Mouse (Mus musculus) thymus, postnatal 14 days (tissue): ENCODE data around the gene Man1b1.

Experiments used
- DNase-seq: peaks from one replicate; pipeline ENCODE4 v3.0.0; 2021

The Man1b1 gene

DNA sequence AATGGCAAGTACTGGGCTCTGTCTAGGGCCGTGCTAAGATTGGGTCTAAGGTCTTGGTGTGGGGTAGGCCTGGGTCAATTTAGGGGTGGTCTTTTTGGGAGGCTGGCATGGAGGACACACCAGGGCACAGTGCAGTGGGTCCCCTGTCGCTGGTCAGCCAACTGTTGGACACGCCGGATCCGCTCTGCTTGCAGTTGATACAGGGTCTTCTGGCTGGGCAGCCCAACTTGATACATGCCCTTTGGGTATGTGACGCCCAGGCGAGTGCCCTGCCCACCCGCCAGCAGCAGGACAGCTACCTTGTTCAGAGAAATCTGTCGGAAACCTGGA, 32.6 kb downstream of the Man1b1 start:
- DNase-seq, result no peak

DNA sequence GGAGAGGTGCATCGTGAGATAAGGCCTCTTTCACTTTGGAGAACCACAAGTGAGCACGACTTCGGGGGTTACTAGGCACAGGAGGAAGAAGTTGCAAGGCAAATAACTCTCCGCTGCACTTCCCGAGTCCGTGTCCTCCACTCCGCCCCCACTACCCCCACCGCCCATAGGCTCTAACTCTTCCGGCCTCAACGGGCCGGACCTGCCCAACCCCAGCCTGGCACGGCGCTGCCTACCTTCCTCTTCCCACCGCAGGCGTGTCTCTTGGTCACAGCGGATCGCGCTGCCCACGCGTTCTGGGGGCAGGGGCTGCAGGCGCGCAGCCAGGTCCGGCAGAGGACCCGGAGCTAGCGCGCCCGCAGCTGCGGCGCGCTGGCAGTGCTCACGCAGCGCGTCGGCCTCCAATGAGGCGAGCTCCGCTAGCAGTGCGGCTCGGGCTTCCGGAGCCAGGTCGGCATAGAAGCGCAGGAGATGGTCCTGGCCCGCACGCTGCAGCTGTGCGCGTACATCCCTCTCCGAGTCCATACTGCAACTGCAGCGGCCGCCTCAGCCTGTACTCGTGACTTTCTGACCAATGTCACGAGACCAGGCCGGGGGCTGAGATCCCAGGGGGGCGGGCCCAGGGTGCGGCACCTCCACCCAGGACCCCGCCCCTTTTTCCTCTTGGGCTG, 33.1 kb downstream of the Man1b1 start, which contains the start of gene Uap1l1:
TSS of gene Uap1l1 (minus strand) at position 592 of the 671 bp plus-strand sequence.
- DNase-seq, result peak; percentile 64

DNA sequence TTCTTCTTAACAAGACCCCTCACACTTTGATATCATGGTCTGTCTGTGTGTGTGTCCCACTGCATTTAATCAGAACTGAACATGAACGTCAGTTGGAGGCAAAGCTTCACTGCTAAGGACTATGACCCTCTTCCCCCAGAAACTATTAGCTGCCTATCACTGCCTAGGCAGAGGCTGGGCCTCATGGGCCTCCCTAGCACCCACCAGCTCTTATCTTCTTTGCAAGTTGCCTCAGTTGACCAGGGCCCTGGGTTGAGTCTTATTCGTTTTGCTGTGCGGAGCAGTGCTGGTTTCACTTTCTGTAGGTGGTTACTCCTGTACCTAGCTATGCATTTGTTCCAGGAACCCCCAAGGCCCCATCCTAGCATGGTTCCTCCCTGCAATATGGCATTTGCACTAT, 37.9 kb downstream of the Man1b1 start:
- DNase-seq, result no peak

DNA sequence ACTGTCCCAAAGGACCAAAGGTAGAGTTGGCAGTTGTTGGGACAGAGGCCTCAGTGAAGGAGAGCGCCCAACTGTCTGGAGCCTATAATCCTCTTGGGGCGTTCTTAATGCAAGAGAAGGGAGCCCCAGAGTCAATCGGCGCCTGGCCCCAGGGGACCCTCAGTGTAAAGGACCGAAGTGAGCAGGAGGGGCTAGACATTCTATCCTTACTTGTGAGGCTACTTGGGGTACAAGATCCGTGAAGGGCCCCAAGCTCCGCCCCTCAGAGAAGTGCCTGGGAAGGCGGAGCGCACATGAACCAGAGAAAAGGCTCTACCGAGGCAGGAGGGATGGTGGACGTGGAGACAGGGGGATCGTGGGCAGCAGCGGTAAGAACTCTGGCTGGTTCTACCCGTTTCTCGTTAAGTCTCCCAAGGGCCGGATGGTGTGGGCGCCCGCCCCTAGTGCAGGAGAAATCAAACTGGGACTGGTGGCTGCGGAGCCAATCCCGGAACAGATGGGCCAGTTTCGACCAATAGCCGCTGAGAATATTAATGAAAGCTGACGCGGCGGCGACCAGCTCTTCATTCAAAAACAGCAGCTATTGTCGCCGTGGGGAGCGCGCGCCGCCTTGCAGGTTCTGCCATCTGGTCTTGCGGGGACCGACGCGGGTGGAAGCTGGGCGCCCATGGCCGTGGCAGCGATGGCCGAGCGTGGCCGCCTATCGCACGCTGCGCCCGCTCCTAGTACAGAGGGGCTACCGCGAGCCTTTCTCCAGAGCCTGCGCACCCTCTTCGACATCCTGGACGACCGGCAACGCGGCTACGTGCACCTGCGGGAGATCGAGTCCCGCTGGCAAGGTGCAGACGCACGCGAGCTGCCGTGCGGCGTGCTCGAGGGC, 39.9 kb downstream of the Man1b1 start, which contains the start of gene Sapcd2:
TSS of gene Sapcd2 (plus strand) at position 558 of the 880 bp plus-strand sequence.
- peak; percentile 81 for DNase-seq

DNA sequence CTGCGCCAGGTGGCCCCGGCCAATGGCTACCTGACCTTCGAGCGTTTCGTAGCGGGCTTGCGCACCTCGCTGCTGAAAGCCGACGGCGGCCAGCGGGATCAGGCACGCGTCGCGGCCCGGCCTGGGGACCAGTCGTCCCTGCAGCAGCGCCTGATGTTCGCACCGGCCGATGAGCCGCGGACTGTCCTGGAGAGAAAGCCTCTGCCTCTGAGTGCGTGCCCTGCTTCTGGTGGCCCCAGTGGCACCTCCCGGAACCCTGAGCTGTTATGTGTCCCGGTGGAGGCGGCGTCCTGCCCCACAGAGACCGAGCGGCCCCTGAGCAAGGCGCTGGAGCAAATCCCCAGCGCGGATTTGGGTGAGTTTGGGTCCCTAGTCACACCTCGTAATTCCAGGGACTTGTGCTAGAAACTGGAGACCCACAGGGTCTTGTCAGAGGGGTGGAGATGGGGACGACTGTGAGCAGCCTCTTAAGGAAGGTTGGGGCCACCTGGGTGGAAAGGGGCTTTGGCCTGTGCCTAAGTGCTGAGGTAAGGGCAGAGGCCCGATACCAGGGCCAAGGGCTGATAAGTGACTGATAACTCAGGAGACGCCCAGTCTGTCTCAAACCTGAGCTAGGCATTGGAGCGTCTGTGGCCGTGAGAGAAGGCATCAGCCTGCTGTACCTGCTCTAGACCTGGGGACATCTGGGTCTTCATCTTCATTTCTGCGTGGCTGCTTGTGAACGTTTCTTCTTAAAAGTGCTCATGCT, 40.7 kb downstream of the Man1b1 start:
- DNase-seq, result no peak

DNA sequence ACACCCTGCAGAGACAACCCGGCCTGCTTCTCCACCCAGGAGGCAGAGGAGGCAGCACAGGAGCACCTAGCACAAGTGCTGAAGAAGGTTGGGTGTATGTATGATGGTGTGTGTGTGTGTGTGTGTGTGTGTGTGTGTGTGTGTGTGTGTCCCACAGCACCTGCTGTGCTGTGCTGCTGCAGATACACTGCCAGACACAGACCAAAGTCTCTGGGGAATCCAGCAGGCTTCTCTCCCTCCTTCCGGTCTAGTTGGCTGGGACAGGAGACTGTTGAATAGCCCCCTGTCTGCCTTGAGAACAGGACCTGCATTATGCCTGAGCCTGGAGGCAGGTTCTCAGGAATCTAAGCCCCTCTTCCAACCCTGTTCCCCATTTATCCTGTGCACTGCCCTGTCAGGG, 41.3 kb downstream of the Man1b1 start:
- no peak for DNase-seq

DNA sequence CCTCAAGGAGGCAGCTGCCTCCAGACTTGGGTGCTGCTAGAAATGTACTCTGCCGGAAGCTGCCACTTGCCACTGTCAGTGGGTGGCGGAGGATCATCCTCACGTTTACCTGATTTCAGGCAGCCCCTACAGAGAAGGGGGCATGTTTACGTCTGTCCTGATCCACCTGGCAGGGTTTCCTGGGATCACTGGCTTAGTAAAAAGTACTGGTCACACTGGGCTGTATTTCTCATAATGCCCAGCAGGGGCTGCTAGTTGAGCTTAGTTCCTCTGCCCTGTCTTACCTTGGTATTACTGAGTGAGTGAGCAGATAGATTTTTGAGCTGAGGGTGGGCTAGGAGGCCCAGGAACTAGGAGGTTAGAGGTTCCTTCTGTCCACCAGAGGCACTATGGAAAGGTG, 44.5 kb downstream of the Man1b1 start:
- DNase-seq, result peak; percentile 34

DNA sequence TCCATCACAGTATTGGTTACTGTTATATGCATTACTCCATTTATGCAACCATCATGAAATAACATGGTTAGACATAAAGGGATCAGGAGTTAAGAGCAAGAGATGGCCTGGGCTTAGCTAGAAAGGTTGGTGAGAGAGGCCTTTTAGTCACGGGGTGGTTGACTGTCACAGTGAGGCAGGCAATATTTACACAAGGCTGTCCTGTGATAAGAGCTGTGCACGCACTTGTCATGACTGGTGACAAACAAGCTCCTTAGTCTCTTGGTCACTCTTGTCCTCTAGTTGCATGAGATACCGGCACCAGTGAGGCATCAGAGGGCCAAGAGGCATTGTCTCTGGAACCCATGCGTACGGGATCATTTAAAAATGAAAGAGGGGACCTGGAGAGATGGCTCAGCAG, 52.4 kb downstream of the Man1b1 start:
- DNase-seq, result no peak

DNA sequence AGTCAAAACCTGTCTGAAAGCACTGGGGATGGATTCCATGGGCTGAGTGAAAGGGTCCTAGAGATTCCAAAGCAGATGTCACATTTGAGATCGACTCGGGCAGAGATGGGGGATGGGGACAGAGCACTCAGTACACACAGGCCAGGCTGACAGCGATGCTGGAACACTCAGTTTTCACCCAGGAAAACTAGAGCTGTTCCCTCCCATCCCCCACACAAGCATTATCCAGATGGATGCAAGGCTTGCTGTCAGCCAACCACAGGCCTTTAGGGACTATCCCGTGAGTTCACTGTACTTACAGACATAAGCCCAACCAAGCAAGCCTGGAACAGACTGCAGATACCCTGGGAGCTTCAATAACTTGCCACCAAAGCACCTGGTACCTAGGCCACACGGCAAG, 59.1 kb downstream of the Man1b1 start:
- DNase-seq, result no peak

DNA sequence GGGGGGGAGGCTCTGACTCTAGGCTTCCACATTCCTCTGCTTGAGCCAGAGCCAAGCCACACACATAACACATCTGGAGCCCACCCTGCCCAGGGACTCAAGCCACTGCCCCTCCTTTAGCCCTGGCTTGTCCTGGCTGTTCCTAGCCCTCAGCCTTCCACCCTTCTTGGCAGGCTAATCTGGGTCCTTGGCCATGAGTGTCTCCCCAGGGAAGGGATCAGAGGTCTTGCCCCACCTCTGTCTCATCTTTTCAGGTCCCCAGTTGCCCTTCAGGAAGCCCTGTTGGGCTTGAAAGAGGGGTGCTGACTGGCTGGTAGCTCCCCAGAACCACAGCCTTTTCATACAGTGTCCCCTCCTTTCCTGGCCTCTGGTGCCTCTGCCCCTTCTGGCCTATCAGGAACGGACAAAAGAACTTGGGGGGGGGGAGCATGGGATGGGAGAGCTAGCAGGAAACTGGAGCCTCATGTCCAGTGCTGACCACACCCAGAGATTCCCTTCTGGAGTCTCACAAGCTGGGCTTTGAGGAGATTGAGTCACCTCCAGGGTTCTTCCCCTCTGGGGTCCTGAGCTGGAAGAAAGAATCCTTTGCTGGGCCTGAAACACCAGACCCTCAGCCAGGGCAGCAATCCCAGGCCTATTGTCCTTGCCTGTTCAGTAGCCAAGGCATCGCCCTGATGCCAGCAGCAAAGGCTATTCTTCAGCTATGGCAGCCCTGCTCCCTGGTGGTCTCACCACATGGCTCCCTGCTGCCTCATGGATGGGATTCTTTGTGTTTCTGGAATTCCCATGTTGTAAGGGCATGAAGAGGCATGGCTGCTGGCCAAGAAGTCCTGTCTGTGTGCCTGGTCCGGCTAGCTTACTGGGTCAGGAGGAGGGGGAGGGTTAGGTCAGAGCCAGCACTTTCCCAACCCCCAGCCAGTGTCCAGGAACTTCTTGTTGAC, 62.4 kb downstream of the Man1b1 start:
- no peak for DNase-seq

DNA sequence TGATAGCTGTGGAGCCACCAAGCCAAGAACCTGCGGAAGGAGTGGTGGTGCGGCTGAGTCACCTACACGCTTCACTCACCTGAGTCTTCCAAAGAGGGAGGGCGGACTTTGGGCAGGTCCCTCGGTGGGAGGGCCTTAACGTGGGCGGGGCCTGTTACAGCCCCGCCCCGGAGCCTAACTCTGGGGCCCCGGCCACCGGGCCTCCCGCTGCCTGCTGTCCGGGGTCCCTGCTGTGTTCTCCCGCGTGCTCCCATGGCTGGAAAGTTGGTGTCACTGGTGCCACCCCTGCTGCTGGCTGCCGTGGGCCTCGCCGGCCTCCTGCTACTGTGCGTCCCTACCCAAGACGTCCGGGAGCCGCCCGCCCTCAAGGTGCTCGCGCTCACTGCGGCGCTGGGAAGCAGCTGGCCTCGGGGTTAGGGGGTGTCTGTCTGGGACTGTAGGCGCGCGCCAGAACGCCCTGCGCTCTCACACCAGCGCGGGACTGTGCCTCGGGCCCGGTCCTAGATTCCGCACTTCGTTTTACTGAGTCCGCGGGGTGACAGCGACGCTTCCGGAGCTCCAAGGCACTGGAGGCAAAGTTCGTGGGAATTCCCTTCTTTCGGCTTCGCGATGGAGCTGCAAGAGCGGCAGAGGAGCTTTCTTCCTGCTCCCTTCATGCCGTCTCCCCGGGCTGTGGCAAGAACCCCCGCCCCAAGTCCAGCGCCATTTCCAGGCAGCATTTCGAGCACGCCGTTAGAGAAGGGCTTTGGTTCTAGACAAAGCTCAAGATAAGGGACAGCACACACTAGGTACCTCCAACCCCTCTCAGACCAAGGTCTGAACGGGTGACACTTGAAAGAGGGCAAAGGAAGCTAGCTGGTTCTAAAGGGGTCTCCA, 63.8 kb downstream of the Man1b1 start, which contains the start of gene Entpd2:
TSS of gene Entpd2 (plus strand) at position 154 of the 876 bp plus-strand sequence.
- peak; percentile 17 for DNase-seq

DNA sequence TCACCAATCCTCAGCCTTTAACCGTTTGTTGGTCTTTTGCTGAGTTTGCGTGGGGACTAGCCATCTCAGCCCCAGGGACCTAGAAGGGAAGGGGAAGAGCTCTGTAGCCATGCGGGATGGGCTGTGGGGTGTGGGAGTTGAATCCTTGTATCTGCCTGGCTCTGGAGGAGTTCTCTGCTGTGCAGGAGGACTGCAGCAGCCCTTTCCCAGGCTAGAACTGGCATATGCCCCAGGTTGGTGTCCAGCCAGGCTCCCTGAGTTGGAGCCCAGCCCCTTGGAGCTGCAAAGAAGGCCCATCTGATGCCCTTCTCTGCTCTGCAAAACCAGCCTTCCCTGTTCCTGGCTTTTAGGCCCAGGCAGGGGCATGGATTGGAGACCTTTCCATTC, 64.5 kb downstream of the Man1b1 start:
- no peak for DNase-seq

DNA sequence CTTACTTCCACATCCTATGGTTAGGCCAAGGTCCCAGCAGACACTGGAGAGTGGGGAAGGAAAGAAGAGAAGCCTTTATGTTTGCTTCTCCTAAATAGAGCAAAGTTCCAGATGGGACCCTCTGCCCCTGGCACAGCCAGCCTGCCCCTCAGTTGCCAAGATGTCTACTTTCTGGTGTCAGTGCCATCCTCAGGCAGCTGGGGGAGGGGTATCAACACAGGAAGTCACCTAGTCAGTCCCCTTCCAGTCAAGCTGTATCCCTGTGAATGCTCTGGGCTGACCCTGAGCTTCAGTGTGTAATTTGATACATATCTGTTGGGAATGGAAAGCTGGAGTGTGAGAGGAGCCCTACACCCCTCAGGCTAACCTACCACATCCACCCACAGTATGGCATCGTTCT, 64.9 kb downstream of the Man1b1 start:
- DNase-seq, result no peak

DNA sequence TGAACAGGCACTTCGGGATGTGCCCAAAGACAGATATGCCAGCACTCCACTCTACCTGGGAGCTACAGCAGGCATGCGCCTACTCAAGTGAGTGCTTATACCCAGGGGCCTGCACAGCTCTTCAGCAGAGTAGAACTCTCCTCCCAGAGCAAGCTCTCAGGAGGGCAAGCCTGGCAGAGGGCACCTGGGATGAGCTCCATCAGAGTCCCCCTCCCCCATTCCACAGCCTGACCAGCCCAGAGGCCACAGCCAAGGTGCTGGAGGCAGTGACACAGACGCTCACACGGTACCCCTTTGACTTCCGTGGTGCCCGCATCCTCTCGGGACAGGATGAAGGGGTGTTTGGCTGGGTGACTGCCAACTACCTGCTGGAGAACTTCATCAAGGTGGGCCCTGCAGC, 65.9 kb downstream of the Man1b1 start:
- no peak for DNase-seq

DNA sequence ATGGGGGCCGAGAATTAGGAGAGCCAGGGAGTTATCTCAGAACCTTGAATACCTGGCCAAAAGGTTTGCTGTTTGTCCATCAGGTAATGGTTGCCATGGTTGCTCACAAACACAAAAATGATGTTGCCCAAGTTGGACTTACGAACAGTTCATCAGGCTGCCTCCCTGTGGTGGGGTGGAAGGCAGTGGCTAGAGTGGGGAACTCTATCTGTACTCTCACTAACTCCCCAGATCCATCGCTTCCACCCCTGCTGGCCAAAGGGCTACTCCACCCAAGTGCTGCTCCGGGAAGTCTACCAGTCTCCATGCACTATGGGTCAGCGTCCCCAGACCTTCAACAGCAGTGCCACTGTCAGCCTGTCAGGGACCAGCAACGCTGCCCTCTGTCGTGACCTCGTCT, 66.9 kb downstream of the Man1b1 start, which contains the start of gene Npdc1:
TSS of gene Npdc1 (plus strand) at position 301 of the 400 bp plus-strand sequence.
- no peak for DNase-seq

DNA sequence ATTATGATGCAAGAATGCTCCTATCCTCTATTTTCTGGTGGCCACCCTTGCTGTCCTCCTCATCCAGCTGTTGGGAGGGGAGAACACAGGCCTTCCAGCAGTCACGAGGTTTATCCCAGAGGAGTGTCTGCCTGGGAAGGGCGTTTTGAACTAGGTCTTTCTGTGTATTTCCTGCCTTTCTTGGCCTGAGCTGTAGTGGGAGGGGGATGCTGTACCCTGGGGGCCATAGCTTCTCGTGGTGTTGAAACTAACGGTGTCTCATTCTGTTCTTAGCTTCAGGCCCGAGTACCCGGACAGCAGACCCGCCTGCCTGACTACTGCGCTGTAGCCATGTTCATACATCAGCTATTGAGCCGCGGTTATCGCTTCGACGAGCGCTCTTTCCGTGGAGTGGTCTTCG, 68.2 kb downstream of the Man1b1 start:
- no peak for DNase-seq

DNA sequence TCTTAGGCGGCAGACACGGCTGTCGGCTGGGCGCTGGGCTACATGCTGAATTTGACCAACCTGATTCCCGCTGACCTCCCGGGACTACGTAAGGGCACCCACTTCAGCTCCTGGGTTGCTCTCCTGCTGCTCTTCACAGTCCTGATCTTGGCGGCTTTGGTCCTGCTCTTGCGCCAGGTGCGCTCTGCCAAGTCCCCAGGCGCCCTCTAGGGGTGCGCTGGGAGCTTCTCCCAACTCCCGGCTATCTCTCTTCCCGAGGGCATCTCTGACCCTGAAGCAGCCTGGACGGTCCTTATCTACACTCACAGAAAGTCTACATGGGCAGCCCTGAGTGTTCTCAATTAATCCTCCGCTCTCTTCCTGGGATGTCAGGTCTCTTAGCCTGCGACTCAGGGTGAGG, 68.6 kb downstream of the Man1b1 start:
- DNase-seq, result peak; percentile 53
